Mouse (Mus musculus) monocyte, adult 2 months (primary cell): ENCODE measurements around the gene Frat1.
A peak's percentile ranks its signal among the peaks of the same experiment; 100 is the strongest.

Experiments used
- DNase-seq, 2 experiments: peaks; one replicate each; pipeline ENCODE4 v3.0.0; 2022; ENCODE audit warnings: low spot score in 2 of 2, low read depth in 1 of 2

Frat1 gene

GRCm38 (mm10) chr19:41829381-41830105 is at the start of gene Frat1:
TSS of gene Frat1 (plus strand) at chr19:41829970.
- DNase-seq, result peak; percentile 79 to 93

DNA sequence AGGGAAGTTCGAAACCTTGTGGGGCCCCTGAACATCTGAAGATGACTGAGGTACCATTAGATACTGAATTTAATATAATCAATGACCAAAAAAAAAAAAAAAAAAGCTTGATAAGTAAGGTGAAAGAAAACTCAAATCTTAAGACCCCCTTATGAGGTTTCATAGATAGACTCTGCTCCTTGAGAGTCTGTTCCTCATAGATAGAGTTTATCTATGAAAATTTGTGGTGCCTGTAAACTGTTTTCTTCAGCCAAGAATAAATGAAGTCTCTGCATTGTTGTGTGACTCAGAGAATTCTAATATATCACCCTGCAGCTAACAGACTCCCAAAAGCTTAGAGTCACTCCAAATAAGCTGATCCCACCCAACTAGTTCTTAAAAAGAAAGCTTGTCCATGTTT is 42.9 kb upstream of the Frat1 start:
- DNase-seq, result no peak

- DNase-seq, result no peak
Observed at GRCm38 (mm10) chr19:41789110-41789961, 40.4 kb upstream of the Frat1 start.

DNA sequence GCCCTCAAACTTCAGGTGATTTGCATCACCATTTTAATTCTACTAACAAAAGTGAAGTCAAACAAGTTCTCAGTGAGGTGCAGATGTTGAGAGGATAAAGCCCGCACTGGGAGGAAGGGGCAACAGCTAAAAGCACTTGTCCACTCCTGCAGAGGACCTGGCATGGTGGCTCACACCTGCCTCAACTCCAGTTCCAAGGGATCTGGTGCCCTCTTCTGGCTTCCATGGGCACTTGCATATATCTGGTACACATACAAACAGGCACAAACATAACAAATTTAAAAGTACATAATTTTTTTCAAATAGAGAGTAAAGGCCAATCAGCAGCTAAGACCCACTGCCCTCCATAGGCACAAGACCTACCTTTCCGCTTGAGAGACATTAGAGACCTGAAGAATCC is 38.4 kb upstream of the Frat1 start:
- no peak for DNase-seq

- DNase-seq, result no peak
Observed at GRCm38 (mm10) chr19:41792934-41793486, 36.8 kb upstream of the Frat1 start.

- DNase-seq, result no peak
Observed at GRCm38 (mm10) chr19:41794017-41794416, 35.8 kb upstream of the Frat1 start.

DNA sequence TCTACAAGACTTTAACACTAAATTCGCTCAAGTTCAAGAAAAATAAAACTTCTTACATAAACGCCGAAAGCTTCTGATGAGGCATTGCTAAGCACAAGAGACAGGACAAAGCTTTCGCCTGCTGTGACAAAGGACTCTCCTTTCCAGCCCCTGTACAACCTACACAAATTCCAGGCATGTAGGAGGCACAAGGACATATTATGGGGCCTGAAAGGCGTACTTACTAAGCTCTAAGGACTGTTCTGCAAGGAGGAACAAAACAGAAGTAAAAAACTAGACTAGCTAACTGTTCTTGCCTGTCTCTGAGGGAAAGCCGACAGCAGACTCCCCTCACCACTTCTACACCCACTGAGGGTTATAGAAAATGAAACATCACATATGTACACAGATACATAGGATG is 34.9 kb upstream of the Frat1 start:
- DNase-seq, result no peak

DNA sequence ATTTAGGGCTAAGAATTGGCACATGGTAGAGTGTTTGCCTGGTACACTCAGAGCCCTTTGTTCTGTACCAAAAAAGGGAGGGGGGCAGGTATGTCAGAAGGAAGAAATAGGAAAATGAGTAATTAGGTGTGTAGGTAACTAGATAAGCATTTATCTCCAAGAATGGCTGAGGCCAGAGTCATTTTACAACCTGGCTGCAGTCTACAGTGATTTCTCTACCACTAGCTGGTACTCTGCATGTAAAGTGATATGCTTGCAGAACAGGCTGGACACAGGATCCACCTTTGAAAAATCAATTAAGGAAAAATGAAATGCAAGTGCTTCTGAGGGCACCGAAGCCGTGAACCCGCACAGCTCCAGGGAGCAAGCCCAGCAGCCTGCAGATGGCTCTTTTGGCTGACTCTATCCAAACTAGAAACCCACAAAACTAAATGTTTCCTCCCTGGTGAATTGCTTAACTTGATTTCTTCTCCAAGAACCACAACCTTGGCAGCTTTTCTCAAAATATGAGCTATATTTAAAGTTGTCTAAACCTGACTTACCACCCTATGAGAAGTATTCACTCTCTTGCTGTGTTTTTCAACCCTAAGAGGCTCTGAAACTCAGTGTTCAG is 33.5 kb upstream of the Frat1 start:
- DNase-seq, result no peak

- DNase-seq, result no peak
Observed at GRCm38 (mm10) chr19:41796789-41797327, 32.9 kb upstream of the Frat1 start.

DNA sequence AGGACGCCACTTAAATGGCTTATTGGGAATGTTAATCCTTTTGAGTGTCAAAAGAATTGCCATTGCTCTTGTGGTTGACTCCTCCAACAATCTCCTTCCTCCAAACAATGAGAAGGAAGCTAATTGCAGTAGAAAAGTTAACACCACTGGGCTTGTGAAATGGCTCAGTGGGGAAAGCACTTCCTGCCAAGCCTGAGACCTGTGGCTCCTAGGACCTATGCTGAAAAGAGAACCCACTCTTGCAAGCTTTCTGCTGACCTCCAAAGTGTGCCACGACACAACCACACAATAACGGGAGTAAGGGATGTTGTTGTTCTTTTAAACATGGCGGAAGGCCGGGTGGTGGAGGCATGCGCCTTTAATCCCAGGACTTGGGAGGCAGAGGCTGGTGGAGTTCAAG is 32.2 kb upstream of the Frat1 start:
- DNase-seq, result no peak

GRCm38 (mm10) chr19:41800451-41800850 is 29.3 kb upstream of the Frat1 start:
- DNase-seq, result no peak

GRCm38 (mm10) chr19:41800986-41801741 is 28.6 kb upstream of the Frat1 start:
- DNase-seq, result no peak

GRCm38 (mm10) chr19:41801742-41802369 is 27.9 kb upstream of the Frat1 start, which contains the start of gene Arhgap19:
TSS of gene Arhgap19 (minus strand) at chr19:41802047.
- peak; percentile 81 to 82 for DNase-seq

- DNase-seq, result peak; percentile 37 to 48
Observed at GRCm38 (mm10) chr19:41803322-41803721, 26.4 kb upstream of the Frat1 start.

DNA sequence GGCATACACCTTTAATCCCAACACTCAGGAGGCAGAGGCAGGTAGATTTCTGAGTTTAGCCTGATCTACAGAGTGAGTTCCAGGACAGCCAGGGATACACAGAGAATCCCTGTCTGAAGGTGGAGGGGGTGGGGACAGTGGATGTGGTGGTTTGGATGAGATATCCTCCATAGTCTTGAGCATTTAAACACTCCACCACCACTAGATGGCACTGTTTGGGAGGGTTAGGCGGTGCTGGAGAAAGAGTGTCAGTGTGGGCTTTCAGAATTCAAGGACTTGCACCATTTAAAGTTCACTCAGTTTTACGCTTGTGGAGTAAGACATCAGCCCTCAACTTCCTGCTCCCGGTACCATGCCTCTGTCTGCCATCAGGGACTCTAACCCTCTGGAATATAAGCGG is 23.9 kb upstream of the Frat1 start:
- DNase-seq, result no peak

DNA sequence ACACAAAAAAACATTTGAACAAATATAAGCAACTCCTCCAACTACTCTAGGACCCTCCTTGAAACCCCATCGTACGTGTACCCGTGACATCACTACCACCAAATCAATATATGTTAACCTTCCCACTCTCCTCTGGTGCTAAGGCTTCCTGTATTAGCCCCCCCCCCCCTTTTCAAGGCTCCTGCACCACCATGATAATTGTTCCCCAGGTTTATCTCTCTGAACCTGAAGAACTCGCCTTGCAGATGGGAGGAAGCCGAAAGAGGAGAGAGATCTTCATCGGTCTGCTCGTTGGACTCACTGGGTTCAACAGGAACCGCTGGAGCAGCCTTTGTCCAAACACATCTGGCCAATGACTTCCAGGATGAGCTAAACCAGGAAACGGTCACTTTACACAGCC is 22.3 kb upstream of the Frat1 start:
- DNase-seq, result no peak

DNA sequence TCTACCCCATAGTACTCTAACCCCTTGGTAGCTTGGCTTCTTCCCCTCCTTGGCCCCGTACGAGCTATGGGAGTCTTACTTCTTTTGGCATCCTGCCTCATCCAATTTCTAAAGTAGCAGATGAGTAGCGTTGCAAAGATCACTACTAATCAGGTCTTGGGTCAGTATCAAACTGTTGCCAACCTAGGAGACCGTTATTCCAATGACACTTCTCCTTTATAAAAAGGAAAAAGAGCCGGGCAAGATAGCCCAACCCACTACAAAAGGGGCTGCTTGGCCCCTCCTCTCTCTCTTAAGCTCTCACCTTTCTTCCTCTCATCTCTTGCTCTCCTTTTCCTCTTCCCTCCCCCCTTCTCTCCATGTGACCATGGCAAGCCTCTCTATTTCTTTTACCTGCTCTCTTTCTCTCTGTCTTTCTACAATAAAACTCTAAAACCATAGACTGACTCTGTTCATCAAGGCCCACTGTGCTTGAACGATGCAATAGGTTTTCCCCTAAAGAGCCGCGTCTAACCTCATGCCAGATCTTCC is 21.6 kb upstream of the Frat1 start:
- DNase-seq, result no peak

DNA sequence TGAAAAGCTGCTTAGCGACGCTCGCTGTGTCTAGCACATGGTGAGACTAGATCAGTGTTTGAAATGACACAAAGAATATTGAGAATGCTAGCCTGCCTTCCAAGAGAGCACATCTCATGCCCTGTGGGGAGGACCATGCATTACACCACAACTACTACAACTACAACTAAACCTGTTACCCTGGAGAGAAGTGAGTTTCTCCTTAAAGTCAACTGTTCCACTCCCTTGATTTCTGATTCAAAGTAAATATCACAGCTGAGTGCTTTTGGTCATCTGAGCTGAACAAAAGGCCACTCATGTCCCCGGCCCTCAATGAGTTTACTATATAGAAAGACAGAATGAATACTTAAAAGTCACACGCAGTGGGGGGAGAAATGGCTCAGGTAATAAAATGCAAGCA is 19.7 kb upstream of the Frat1 start:
- no peak for DNase-seq

- no peak for DNase-seq
Observed at GRCm38 (mm10) chr19:41812525-41812924, 17.2 kb upstream of the Frat1 start.

GRCm38 (mm10) chr19:41813374-41813773 is 16.4 kb upstream of the Frat1 start:
- no peak for DNase-seq
